Mouse (Mus musculus) heart, adult 2 months (tissue): ENCODE data around the gene Tex38. TPM values are rescaled to one million over a fixed set of nuclear protein-coding genes. Genes with fewer than 3 reads are reported as not detected.

Source experiments
- DNase-seq, 2 experiments: peaks; one replicate each; pipeline ENCODE4 v3.0.0; 2021
- H3K27ac ChIP-seq: fragments of 200-600 bp; 2 replicates; pipeline ENCODE4 v1.8.1; 2022
- H3K27me3 ChIP-seq: fragments of 200-500 bp; 2 replicates; pipeline ENCODE4 v1.6.1; 2012; ENCODE audit warnings: mild to moderate bottlenecking, low read length, inconsistent platforms, mixed read lengths; ENCODE audit not compliant: control insufficient read depth, insufficient read depth
- H3K36me3 ChIP-seq: fragments of 200-500 bp; 2 replicates; pipeline ENCODE4 v1.6.1; 2012; ENCODE audit warnings: low read length, inconsistent platforms; ENCODE audit not compliant: control insufficient read depth, insufficient read depth
- H3K4me1 ChIP-seq: fragments of 200-500 bp; 2 replicates; pipeline ENCODE4 v1.6.1; 2011; ENCODE audit warnings: low read length; ENCODE audit not compliant: control insufficient read depth, insufficient read depth
- H3K4me3 ChIP-seq: fragments of 200-600 bp; 2 replicates; pipeline ENCODE4 v1.8.1; 2022
- H3K79me2 ChIP-seq: fragments of 200-500 bp; replicated peaks from 2 replicates; pipeline ENCODE4 v1.6.1; 2012; ENCODE audit warnings: mild to moderate bottlenecking, inconsistent platforms, low read length, moderate library complexity, mixed read lengths; ENCODE audit not compliant: control insufficient read depth, insufficient read depth
- H3K9ac ChIP-seq: fragments of 200-500 bp; 2 replicates; pipeline ENCODE4 v1.6.1; 2012; ENCODE audit warnings: low read depth, mild to moderate bottlenecking, control low read depth, inconsistent platforms, low read length, mixed read lengths
- CTCF ChIP-seq: fragments of 200-600 bp; IDR thresholded peaks from 2 replicates; pipeline ENCODE4 v1.8.1; 2022; ENCODE audit warnings: antibody characterized with exemption, mild to moderate bottlenecking, moderate library complexity
- EP300 ChIP-seq: fragments of 200-500 bp; IDR thresholded peaks from 2 replicates; pipeline ENCODE4 v1.6.1; 2011; ENCODE audit warnings: low read depth, low read length, control low read depth; ENCODE audit not compliant: insufficient read depth
- POLR2A ChIP-seq: fragments of 200-500 bp; IDR thresholded peaks from 2 replicates; pipeline ENCODE4 v1.6.1; 2011; ENCODE audit warnings: mild to moderate bottlenecking, low read depth, low read length, control low read depth; ENCODE audit not compliant: insufficient read depth
- WGBS: fragments of 180-500 bp; shearing (Covaris S2); methylation state at CpG from one replicate; pipeline ENCODE4 v1.1.7; 2018; 5-methylcytosine and 5-hydroxymethylcytosine counted together
- intact Hi-C: fragments of 180-260 bp; cut with DNase I; formaldehyde crosslinking; loops from one replicate; pipeline ENCODE4 v1.15.1; 2025
- long read RNA-seq: library from polyadenylated mRNA; stranded (forward); transcript quantifications from one replicate; pipeline ENCODE4 v2.0.0, GENCODE M21; 2021
- polyA plus RNA-seq: library from polyadenylated mRNA; depleted of rRNA; stranded (reverse); fragments of >200 nt; gene quantifications from 2 replicates; pipeline ENCODE4 v1.2.3, GENCODE M21; 2012; rRNA removed
- total RNA-seq, 2 experiments: library from RNA; stranded (reverse); gene quantifications; 2 replicates each; pipeline ENCODE4 v1.2.3; 2021

Gene Tex38
- total RNA-seq (under 1 TPM; 0.39 to 0.94 TPM), polyA plus RNA-seq (0.47 and 1.2 TPM in 2 replicates)
- long read RNA-seq: 0 reads

- Histone ChIP-seq H3K9ac (no peak within 1 kb of the TSS), H3K27me3 (no peaks in the 10 kb centered on the region), H3K4me1 (peaks cover 7% of the 10 kb centered on the region), H3K79me2 (no peaks in the 10 kb centered on the region), H3K4me3 (no peak within 1 kb of the TSS), H3K27ac (no peak within 1 kb of the TSS), H3K36me3 (no peaks in the 10 kb centered on the region; the same call in 1 of the 2 replicates)
- WGBS: 43% methylated on average over 3 of the region's 3 CpGs
- no peak for DNase-seq
- intact Hi-C loops: no loop called here
- no peak for TF ChIP-seq CTCF
- TF ChIP-seq EP300: no peak
- TF ChIP-seq POLR2A: no peak
These were observed at the start of gene Tex38 for GRCm38 (mm10) chr4:115780918-115781317. TSS of gene Tex38 (minus strand) at chr4:115781018.

DNA sequence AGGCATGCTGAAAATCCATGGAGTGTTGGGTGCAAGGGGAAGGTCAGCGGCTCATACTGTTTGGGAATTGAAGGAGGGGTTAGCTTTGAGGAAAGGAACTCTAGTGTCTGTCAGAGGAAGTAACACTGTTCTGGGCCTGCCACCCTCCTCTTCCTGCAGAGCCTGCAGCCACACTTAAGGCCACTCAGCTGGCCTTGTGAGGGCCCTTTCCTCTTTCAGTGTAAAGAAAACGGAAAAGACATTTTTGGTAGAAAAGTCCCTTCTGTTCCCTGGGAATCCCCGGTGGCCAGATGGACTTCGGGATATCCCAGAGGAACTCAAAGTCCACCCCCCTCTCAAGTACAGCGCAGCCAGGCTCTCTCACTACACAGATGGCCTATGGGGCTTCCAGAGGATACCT, 49.7 kb upstream of the Tex38 start:
- no peak for TF ChIP-seq POLR2A
- TF ChIP-seq EP300: no peak
- TF ChIP-seq CTCF: no peak
- H3K4me1 ChIP-seq: peaks cover 9% of the 10 kb centered on the region
- no peaks in the 10 kb centered on the region for H3K79me2 ChIP-seq
- peak overlapping the region; percentile 36 for H3K27ac ChIP-seq
- H3K27me3 ChIP-seq: no peaks in the 10 kb centered on the region
- no peak overlapping the region for H3K4me3 ChIP-seq
- H3K36me3 ChIP-seq: no peaks in the 10 kb centered on the region
- no peak for DNase-seq
- intact Hi-C loops: loop anchor here (10.0 kb wide), 1 partner anchor 224 kb away; the partner anchor contains the start of gene Nsun4
- no peak overlapping the region for H3K9ac ChIP-seq
- 37% methylated on average over 5 of the region's 5 CpGs for WGBS

DNA sequence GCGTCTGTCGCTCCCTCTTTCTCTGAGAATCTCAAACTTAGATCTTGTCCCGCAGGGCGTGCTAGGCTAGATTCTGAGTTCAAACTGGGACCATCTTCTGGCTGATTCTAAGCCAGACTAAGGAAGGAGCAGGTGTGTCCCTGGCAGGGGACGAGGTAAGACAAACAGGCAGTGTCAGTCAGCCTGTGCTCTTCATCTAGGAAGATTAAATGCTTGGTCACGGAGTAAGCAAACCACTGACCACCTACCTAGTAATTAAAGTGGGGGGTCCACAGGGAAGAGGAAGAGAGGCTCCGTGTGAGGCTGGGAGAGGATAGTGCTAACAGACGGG, 47.7 kb upstream of the Tex38 start:
- intact Hi-C loops: no loop called here
- DNase-seq: no peak
- Histone ChIP-seq H3K27me3 (no peaks in the 10 kb centered on the region), H3K36me3 (no peaks in the 10 kb centered on the region), H3K9ac (peak overlapping the region; percentile 87), H3K4me3 (peak overlapping the region; percentile 92), H3K79me2 (no peaks in the 10 kb centered on the region), H3K27ac (peak overlapping the region; percentile 86), H3K4me1 (peaks cover 16% of the 10 kb centered on the region)
- WGBS: 5% methylated on average over 8 of the region's 8 CpGs
- no peak for TF ChIP-seq POLR2A
- TF ChIP-seq EP300: no peak
- TF ChIP-seq CTCF: no peak

GRCm38 (mm10) chr4:115827888-115828571, 47.2 kb upstream of the Tex38 start, which contains the start of gene Mob3c:
TSS of gene Mob3c (plus strand) at chr4:115828092.
- peak; percentile 90 for DNase-seq
- Histone ChIP-seq H3K4me1 (peaks cover 16% of the 10 kb centered on the region), H3K4me3 (peak within 1 kb of the TSS; percentile 92), H3K79me2 (no peaks in the 10 kb centered on the region), H3K27me3 (no peaks in the 10 kb centered on the region), H3K36me3 (no peaks in the 10 kb centered on the region), H3K27ac (peak within 1 kb of the TSS; percentile 86), H3K9ac (peak within 1 kb of the TSS; percentile 87)
- TF ChIP-seq EP300 (0 out of 2 replicates have a peak, but pooled peaks have one; percentile 5), CTCF (no peak), POLR2A (peak; percentile 49; the same call in 1 of the 2 replicates)
- intact Hi-C loops: loop anchor here (1.0 to 2.0 kb wide), 2 partner anchors 11 to 43 kb away; partner anchors contain the start of genes Atpaf1 and Mknk1
- under 1% methylated on average over 57 of the region's 57 CpGs for whole genome bisulfite sequencing

DNA sequence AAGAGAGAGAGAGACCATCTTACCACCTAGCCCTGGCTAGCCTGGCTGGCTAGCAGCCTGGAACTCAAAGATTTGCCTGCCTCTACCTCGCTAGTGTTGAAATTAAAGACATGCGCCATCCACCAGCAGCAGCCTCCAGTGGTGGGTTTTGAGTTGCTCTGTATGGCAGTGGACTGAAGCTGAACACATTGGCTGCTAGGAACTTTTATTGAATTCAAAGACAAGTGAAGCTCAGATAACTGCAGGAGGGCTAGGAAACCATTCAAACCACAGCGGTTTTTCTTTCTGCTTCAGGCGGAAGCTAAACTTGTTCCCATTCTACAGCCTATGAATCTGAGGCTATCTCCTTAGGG, 46.7 kb upstream of the Tex38 start:
- H3K27ac ChIP-seq: peak overlapping the region; percentile 86
- TF ChIP-seq POLR2A (no peak; the same call in 1 of the 2 replicates), EP300 (no peak), CTCF (no peak)
- 8% methylated on average over 4 of the region's 4 CpGs for WGBS
- intact Hi-C loops: loop anchor here (1.0 to 2.0 kb wide), 2 partner anchors 12 to 43 kb away; partner anchors contain the start of genes Atpaf1 and Mknk1
- no peaks in the 10 kb centered on the region for H3K27me3 ChIP-seq
- H3K36me3 ChIP-seq: no peaks in the 10 kb centered on the region
- H3K79me2 ChIP-seq: no peaks in the 10 kb centered on the region
- peak overlapping the region; percentile 92 for H3K4me3 ChIP-seq
- H3K4me1 ChIP-seq: peaks cover 16% of the 10 kb centered on the region
- no peak for DNase-seq
- peak overlapping the region; percentile 23; the same call in 1 of the 2 replicates for H3K9ac ChIP-seq

- no peak for TF ChIP-seq POLR2A
- no peak for TF ChIP-seq CTCF
- no peak for TF ChIP-seq EP300
- no peak for DNase-seq
- H3K36me3 ChIP-seq: no peaks in the 10 kb centered on the region
- H3K9ac ChIP-seq: no peak overlapping the region
- 69% methylated on average over 3 of the region's 3 CpGs for WGBS
- peaks cover 17% of the 10 kb centered on the region for H3K4me1 ChIP-seq
- intact Hi-C loops: loop anchor here (1.0 to 2.0 kb wide), 2 partner anchors 12 to 42 kb away; partner anchors contain the start of genes Atpaf1 and Mknk1
- no peak overlapping the region for H3K4me3 ChIP-seq
- no peaks in the 10 kb centered on the region for H3K27me3 ChIP-seq
- H3K79me2 ChIP-seq: no peaks in the 10 kb centered on the region
- no peak overlapping the region; the same call in 1 of the 2 replicates for H3K27ac ChIP-seq
These were observed 46.2 kb upstream of the Tex38 start for GRCm38 (mm10) chr4:115827066-115827465.
